Comparison of ENCODE assay signal across 8 mouse cellular contexts in the genomic region with DNA sequence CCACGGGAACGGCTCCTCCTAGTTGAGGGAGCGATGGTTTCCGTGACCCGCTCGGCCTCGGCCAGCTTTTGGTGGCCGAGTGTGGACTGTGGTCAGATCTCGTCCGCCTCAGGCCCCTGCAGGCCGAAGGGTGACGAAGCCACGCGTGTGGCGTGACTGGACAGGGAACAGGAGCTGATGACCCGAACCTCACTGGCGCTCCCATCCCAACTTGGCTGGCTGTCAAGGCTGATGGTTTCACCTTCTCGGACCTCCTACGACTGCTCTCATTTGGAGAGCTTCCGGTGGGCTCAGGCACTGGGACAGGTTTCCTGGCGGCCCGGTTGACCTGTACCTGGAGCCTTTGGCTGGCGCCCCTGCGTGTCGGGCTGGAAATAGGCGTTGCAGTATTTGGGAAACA. TPM values are rescaled to one million over a fixed set of nuclear protein-coding genes. Genes with fewer than 3 reads are reported as not detected.
DNase-seq lines count a peak whose midpoint lies in the region; ATAC-seq and TF ChIP-seq lines count a peak whose summit lies in the region.

No protein-coding gene starts in this region.

- no peaks in the 10 kb centered on the region for H3K9me3 ChIP-seq in lung, embryonic 14.5 days (ENCODE audit: low read depth, low read length)
- H3K9me3 ChIP-seq in hindbrain, embryonic 15.5 days = no peaks in the 10 kb centered on the region
- no peaks in the 10 kb centered on the region for H3K9me3 ChIP-seq in midbrain, embryonic 12.5 days

- H3K4me3 ChIP-seq in lung, embryonic 14.5 days (ENCODE audit: low read depth, low read length) = peak overlapping the region; percentile 98
- H3K4me3 ChIP-seq in hindbrain, embryonic 15.5 days = peak overlapping the region; percentile 90
- H3K4me3 ChIP-seq in midbrain, embryonic 12.5 days = peak overlapping the region; percentile 88

- H3K27ac ChIP-seq in lung, embryonic 14.5 days (ENCODE audit: low read depth) = no peak overlapping the region
- peak overlapping the region; percentile 61; the same call in 1 of the 2 replicates for H3K27ac ChIP-seq in hindbrain, embryonic 15.5 days (replicated peaks)
- peak overlapping the region; percentile 58 for H3K27ac ChIP-seq in midbrain, embryonic 12.5 days (replicated peaks)

- H3K27me3 ChIP-seq in lung, embryonic 14.5 days (ENCODE audit: insufficient read depth, low read length) = no peaks in the 10 kb centered on the region
- no peaks in the 10 kb centered on the region for H3K27me3 ChIP-seq in hindbrain, embryonic 15.5 days
- peaks cover 11% of the 10 kb centered on the region; the same call in 1 of the 2 replicates for H3K27me3 ChIP-seq in midbrain, embryonic 12.5 days

- no peak for TF ChIP-seq CTCF in lung, embryonic 14.5 days (IDR thresholded peaks at IDR 0.05; ENCODE audit: low read depth)

- H3K36me3 ChIP-seq in lung, embryonic 14.5 days (ENCODE audit: insufficient read depth) = peaks cover 18% of the 10 kb centered on the region
- peaks cover 11% of the 10 kb centered on the region for H3K36me3 ChIP-seq in hindbrain, embryonic 15.5 days
- H3K36me3 ChIP-seq in midbrain, embryonic 12.5 days = peaks cover 22% of the 10 kb centered on the region

- peak; percentile 41 for DNase-seq in lung, embryonic 14.5 days
- DNase-seq in lung, adult 18-20 months = no peak
- DNase-seq in c-Kit-positive CD71-positive TER-119-negative erythroid progenitor cells, embryonic 14.5 days (ENCODE audit: low read depth) = peak; percentile 50
- DNase-seq in natural killer cell, adult 2 months (ENCODE audit: low spot score in 2 of 2) = no peak
- no peak for DNase-seq in cerebellum, adult 8-10 months
- no peak for DNase-seq in right cerebral cortex, postnatal 25 days

- peak; percentile 81; the same call in 1 of the 2 replicates for ATAC-seq in lung, embryonic 14.5 days (ENCODE audit: insufficient read depth)
- peak; percentile 70 for ATAC-seq in hindbrain, embryonic 15.5 days (ENCODE audit: low FRiP score, low read depth)
- ATAC-seq in midbrain, embryonic 12.5 days (ENCODE audit: low FRiP score, low read depth) = peak; percentile 82

- H3K4me1 ChIP-seq in lung, embryonic 14.5 days (ENCODE audit: insufficient read depth) = no peaks in the 10 kb centered on the region
- peaks cover 17% of the 10 kb centered on the region for H3K4me1 ChIP-seq in hindbrain, embryonic 15.5 days (replicated peaks)
- peaks cover 13% of the 10 kb centered on the region for H3K4me1 ChIP-seq in midbrain, embryonic 12.5 days

- WGBS in lung, embryonic 14.5 days = under 1% methylated on average over 26 of the region's 26 CpGs
- WGBS in hindbrain, embryonic 15.5 days = under 1% methylated on average over 26 of the region's 26 CpGs
- under 1% methylated on average over 26 of the region's 26 CpGs for WGBS in midbrain, embryonic 12.5 days

- H3K4me2 ChIP-seq in lung, embryonic 14.5 days = peak overlapping the region; percentile 95
- H3K4me2 ChIP-seq in hindbrain, embryonic 15.5 days = peak overlapping the region; percentile 87
- H3K4me2 ChIP-seq in midbrain, embryonic 12.5 days (replicated peaks) = peak overlapping the region; percentile 99

- peak overlapping the region; percentile 91 for H3K9ac ChIP-seq in lung, embryonic 14.5 days
- peak overlapping the region; percentile 87 for H3K9ac ChIP-seq in hindbrain, embryonic 15.5 days
- H3K9ac ChIP-seq in midbrain, embryonic 12.5 days (replicated peaks) = peak overlapping the region; percentile 92

RNA-seq across cellular contexts. Expression of a gene that starts 0.4 kb away (rescaled TPM):
- polyA plus RNA-seq in lung, embryonic 14.5 days (2014; fragmentation: Nextera tagmentation; extraction: Ambion mirVana) = 57.5 and 63.0 TPM in 2 replicates
- polyA plus RNA-seq in hindbrain, embryonic 15.5 days (2015; fragmentation: Nextera tagmentation; extraction: Ambion mirVana) = 53.7 and 56.6 TPM in 2 replicates
- 41.7 and 50.3 TPM in 2 replicates for polyA plus RNA-seq in midbrain, embryonic 12.5 days (2016; fragmentation: Nextera tagmentation; extraction: Ambion mirVana)

Comparison
In these comparisons a context has a peak if more than half of its experiments do, and no peak if none do; other contexts are left out.
1. DNase-seq: peak in lung, embryonic 14.5 days (single experiment) and c-Kit-positive CD71-positive TER-119-negative erythroid progenitor cells, embryonic 14.5 days (single experiment); none in lung, adult 18-20 months (0 of 2), natural killer cell, adult 2 months (0 of 2), cerebellum, adult 8-10 months (single experiment) and right cerebral cortex, postnatal 25 days (single experiment).
2. Peak in every context shown above with its lines, with median percentiles within 50 percentile points of each other: ATAC-seq, H3K4me2 ChIP-seq, H3K4me3 ChIP-seq and H3K9ac ChIP-seq.